Mouse (Mus musculus) neural tube, embryonic 11.5 days (tissue): ENCODE results near the gene Fmo6. TPM values are rescaled to one million over a fixed set of nuclear protein-coding genes. Genes with fewer than 3 reads are reported as not detected.

Source experiments
- ATAC-seq: fragments of 200-750 bp; cut with Nextera tagmentation; 2 replicates; pipeline ENCODE4 v1.8.0; 2017; ENCODE audit warnings: moderate number of reproducible peaks, mild to moderate bottlenecking, moderate TSS enrichment, moderate library complexity; ENCODE audit not compliant: insufficient read depth, low FRiP score, low TSS enrichment
- DNase-seq: peaks from one replicate; pipeline ENCODE4 v3.0.0-alpha.2; 2015; ENCODE audit warnings: low spot score
- H3K27ac ChIP-seq: fragments of 300-500 bp; sonication (generic); 2 replicates; pipeline ENCODE4 v1.5.1; 2014; ENCODE audit warnings: low read depth, mild to moderate bottlenecking, low read length
- H3K27me3 ChIP-seq: fragments of 300-500 bp; sonication (generic); 2 replicates; pipeline ENCODE4 v1.6.1; 2014; ENCODE audit warnings: mild to moderate bottlenecking, low read length, mixed read lengths; ENCODE audit not compliant: control insufficient read depth, insufficient read depth
- H3K36me3 ChIP-seq: fragments of 300-500 bp; sonication (generic); 2 replicates; pipeline ENCODE4 v1.6.1; 2014; ENCODE audit warnings: mild to moderate bottlenecking, low read length, moderate library complexity, mixed read lengths; ENCODE audit not compliant: control insufficient read depth, insufficient read depth
- H3K4me1 ChIP-seq: fragments of 300-500 bp; sonication (generic); 2 replicates; pipeline ENCODE4 v1.6.1; 2014; ENCODE audit warnings: low read length, mixed read lengths; ENCODE audit not compliant: control insufficient read depth, insufficient read depth
- H3K4me2 ChIP-seq: fragments of 300-500 bp; sonication (generic); 2 replicates; pipeline ENCODE4 v1.6.1; 2014; ENCODE audit warnings: low read depth, mild to moderate bottlenecking, moderate library complexity
- H3K4me3 ChIP-seq: fragments of 300-500 bp; sonication (generic); 2 replicates; pipeline ENCODE4 v1.5.1; 2014; ENCODE audit warnings: low read depth, low read length
- H3K9ac ChIP-seq: fragments of 300-500 bp; sonication (generic); 2 replicates; pipeline ENCODE4 v1.6.1; 2014; ENCODE audit warnings: mild to moderate bottlenecking, low read length
- H3K9me3 ChIP-seq: fragments of 300-500 bp; sonication (generic); 2 replicates; pipeline ENCODE4 v1.6.1; 2016; ENCODE audit warnings: low read length; ENCODE audit not compliant: control insufficient read depth
- WGBS: fragments of 180-500 bp; shearing (Covaris S2); extraction: QIAGEN DNeasy Blood & Tissue Kit; methylation state at CpG from one replicate; pipeline ENCODE4 v1.1.7; 2014; 5-methylcytosine and 5-hydroxymethylcytosine counted together
- polyA plus RNA-seq: library from polyadenylated mRNA; unstranded; fragments of >200 nt; fragmentation: Nextera tagmentation; extraction: Ambion mirVana; gene quantifications from 2 replicates; pipeline ENCODE4 v1.2.1, GENCODE M21; 2014

Gene Fmo6
- polyA plus RNA-seq, 1 experiment from 2014 or later = not detected

- ATAC-seq = no peak
- H3K4me3 ChIP-seq = no peak overlapping the region
- no peak overlapping the region for H3K4me2 ChIP-seq
- H3K9me3 ChIP-seq = no peaks in the 10 kb centered on the region
- H3K27ac ChIP-seq = 0 out of 2 replicates have a peak overlapping the region, but pooled peaks have one; percentile 62
- 50% methylated on average over 9 of the region's 9 CpGs for WGBS
- H3K27me3 ChIP-seq = no peaks in the 10 kb centered on the region
- no peaks in the 10 kb centered on the region for H3K36me3 ChIP-seq
- DNase-seq = peak; percentile 28
- no peak overlapping the region for H3K9ac ChIP-seq
- H3K4me1 ChIP-seq = no peaks in the 10 kb centered on the region
These were observed 65.5 kb downstream of the Fmo6 start for GRCm38 (mm10) chr1:162871701-162872311.

GRCm38 (mm10) chr1:162870978-162871377, 66.3 kb downstream of the Fmo6 start:
- DNase-seq (no peak), ATAC-seq (no peak)
- Histone ChIP-seq H3K4me1 (no peaks in the 10 kb centered on the region), H3K27me3 (no peaks in the 10 kb centered on the region), H3K4me3 (no peak overlapping the region), H3K27ac (no peak overlapping the region), H3K9me3 (no peaks in the 10 kb centered on the region), H3K36me3 (no peaks in the 10 kb centered on the region), H3K9ac (no peak overlapping the region), H3K4me2 (no peak overlapping the region)
- 74% methylated on average over 7 of the region's 7 CpGs for WGBS

- Histone ChIP-seq H3K4me2 (no peak overlapping the region), H3K9ac (no peak overlapping the region), H3K27me3 (no peaks in the 10 kb centered on the region), H3K9me3 (no peaks in the 10 kb centered on the region), H3K4me3 (no peak overlapping the region), H3K4me1 (no peaks in the 10 kb centered on the region), H3K36me3 (no peaks in the 10 kb centered on the region), H3K27ac (no peak overlapping the region)
- ATAC-seq (no peak), DNase-seq (no peak)
- 79% methylated on average over 4 of the region's 4 CpGs for WGBS
These were observed 69.9 kb downstream of the Fmo6 start for GRCm38 (mm10) chr1:162867396-162867795.

Other genes with a start within 250 kb of the Fmo6 start
- 142 and 145 TPM in 2 replicates for gene Prrc2c, start 197.0 kb downstream of the Fmo6 start, polyA plus RNA-seq
- gene Fmo4, start 123.5 kb downstream of the Fmo6 start, polyA plus RNA-seq = 0.28 and 0.65 TPM in 2 replicates
- gene Fmo1, start 70.9 kb downstream of the Fmo6 start, polyA plus RNA-seq = 5.0 and 5.2 TPM in 2 replicates
- 0.19 TPM in 1 of 2 replicates, not detected in the other for gene Fmo2, start 38.8 kb downstream of the Fmo6 start, polyA plus RNA-seq
- not detected in 2 replicates for gene Fmo3, start 47.0 kb upstream of the Fmo6 start, polyA plus RNA-seq
- gene Mroh9, start 148.2 kb upstream of the Fmo6 start, polyA plus RNA-seq = not detected in 2 replicates